In genomic region chr2:83792102-83792501, GRCm38 (mm10) we compare ENCODE assay signal across 30 mouse cellular contexts. TPM values are rescaled to one million over a fixed set of nuclear protein-coding genes. Genes with fewer than 3 reads are reported as not detected.
DNase-seq lines count a peak whose midpoint lies in the region; ATAC-seq lines count a peak whose summit lies in the region.
"Had no signal": no experiment of that assay in that cellular context is flagged by ENCODE, and none has a peak within 500 bp of the region (broad histone marks: within the 10 kb centered on the region; RNA-seq: fewer than 3 reads in every experiment).

No protein-coding gene starts in this region.

- no peaks in the 10 kb centered on the region for H3K27me3 ChIP-seq in hindbrain, embryonic 13.5 days
- no peaks in the 10 kb centered on the region for H3K27me3 ChIP-seq in midbrain, embryonic 14.5 days (ENCODE audit: control insufficient read depth, insufficient read depth, low read length)
- H3K27me3 ChIP-seq: CH12.LX; embryonic facial prominence, embryonic 12.5 days; intestine, embryonic 15.5 days; liver, embryonic 15.5 days; lung, embryonic 15.5 days; neural tube, embryonic 13.5 days; Patski had no signal

- no peak overlapping the region for H3K27ac ChIP-seq in hindbrain, embryonic 13.5 days
- peak overlapping the region; percentile 77 for H3K27ac ChIP-seq in midbrain, embryonic 14.5 days (replicated peaks; ENCODE audit: low read depth, low read length)
- H3K27ac ChIP-seq: embryonic facial prominence, embryonic 12.5 days; heart, embryonic 10.5 days; intestine, embryonic 15.5 days; limb, embryonic 10.5 days; liver, embryonic 15.5 days; lung, embryonic 15.5 days; neural tube, embryonic 13.5 days had no signal

- peak overlapping the region; percentile 23; the same call in 1 of the 2 replicates for H3K4me2 ChIP-seq in hindbrain, embryonic 13.5 days
- H3K4me2 ChIP-seq in midbrain, embryonic 14.5 days (ENCODE audit: low read length) = peak overlapping the region; percentile 51
- H3K4me2 ChIP-seq: embryonic facial prominence, embryonic 12.5 days; intestine, embryonic 15.5 days; liver, embryonic 15.5 days; lung, embryonic 15.5 days; neural tube, embryonic 13.5 days had no signal

- ATAC-seq in hindbrain, embryonic 13.5 days (ENCODE audit: low FRiP score) = no peak
- peak; percentile 66 for ATAC-seq in midbrain, embryonic 14.5 days (ENCODE audit: low FRiP score, low TSS enrichment)
- ATAC-seq in erythroblast, adult 5-6 weeks (replicated peaks; ENCODE audit: low FRiP score, poor library complexity, severe bottlenecking) = no peak
- ATAC-seq: intestine, embryonic 15.5 days; Patski had no signal

- H3K36me3 ChIP-seq in hindbrain, embryonic 13.5 days = peaks cover 11% of the 10 kb centered on the region; the same call in 1 of the 2 replicates
- H3K36me3 ChIP-seq in midbrain, embryonic 14.5 days (ENCODE audit: control insufficient read depth, insufficient read depth, low read length) = no peaks in the 10 kb centered on the region

- H3K4me1 ChIP-seq in hindbrain, embryonic 13.5 days (replicated peaks) = no peaks in the 10 kb centered on the region
- 0 out of 2 replicates have a peak, but pooled peaks cover 5% of the 10 kb centered on the region for H3K4me1 ChIP-seq in midbrain, embryonic 14.5 days (ENCODE audit: control insufficient read depth, insufficient read depth, low read length)
- H3K4me1 ChIP-seq: embryonic facial prominence, embryonic 12.5 days; heart, embryonic 10.5 days; intestine, embryonic 15.5 days; limb, embryonic 10.5 days; liver, embryonic 15.5 days; lung, embryonic 15.5 days; neural tube, embryonic 13.5 days had no signal

- no peaks in the 10 kb centered on the region for H3K9me3 ChIP-seq in hindbrain, embryonic 13.5 days
- H3K9me3 ChIP-seq in midbrain, embryonic 14.5 days (ENCODE audit: control insufficient read depth, low read length) = no peaks in the 10 kb centered on the region
- H3K9me3 ChIP-seq: embryonic facial prominence, embryonic 12.5 days; G1E; heart, embryonic 10.5 days; intestine, embryonic 15.5 days; limb, embryonic 10.5 days; liver, embryonic 15.5 days; lung, embryonic 15.5 days; neural tube, embryonic 13.5 days had no signal

- H3K9ac ChIP-seq in hindbrain, embryonic 13.5 days = peak overlapping the region; percentile 19; the same call in 1 of the 2 replicates
- H3K9ac ChIP-seq in midbrain, embryonic 14.5 days (replicated peaks; ENCODE audit: low read length) = peak overlapping the region; percentile 44; the same call in 1 of the 2 replicates
- H3K9ac ChIP-seq: embryonic facial prominence, embryonic 12.5 days; intestine, embryonic 15.5 days; liver, embryonic 15.5 days; lung, embryonic 15.5 days; neural tube, embryonic 13.5 days had no signal

- no peak overlapping the region for H3K4me3 ChIP-seq in hindbrain, embryonic 13.5 days
- H3K4me3 ChIP-seq in midbrain, embryonic 14.5 days (replicated peaks; ENCODE audit: low read depth, low read length) = peak overlapping the region; percentile 24
- H3K4me3 ChIP-seq: embryonic facial prominence, embryonic 12.5 days; erythroblast, embryonic 14.5 days; heart, embryonic 10.5 days; intestine, embryonic 15.5 days; limb, embryonic 10.5 days; liver, embryonic 15.5 days; lung, embryonic 15.5 days; myocyte; neural tube, embryonic 13.5 days had no signal

- WGBS in hindbrain, embryonic 13.5 days = 56% methylated on average over 4 of the region's 4 CpGs
- 23% methylated on average over 4 of the region's 4 CpGs for WGBS in midbrain, embryonic 14.5 days

- peak; percentile 73 for DNase-seq in retina, embryonic 14.5 days (ENCODE audit: low spot score)
- no peak for DNase-seq in retina, postnatal 1 day
- DNase-seq in midbrain, embryonic 14.5 days = no peak
- DNase-seq in gastrocnemius, adult 8-10 months (ENCODE audit: low spot score in 2 of 2) = no peak
- DNase-seq in cerebellum, adult 11-12 months = no peak
- DNase-seq: adrenal gland, postnatal 36 days; B cell, adult 2 months; cerebellum, adult 11 months; cerebellum, postnatal 10 days; gastrocnemius, postnatal 10 days; kidney, adult 8-10 months; kidney, postnatal 10 days; liver; lung, postnatal 4 days; right cerebral cortex, adult 18-20 months had no signal

RNA-seq across cellular contexts. Expression of gene Fam171b, which starts 20.3 kb away (rescaled TPM):
- polyA plus RNA-seq in hindbrain, embryonic 13.5 days (2015; fragmentation: Nextera tagmentation; extraction: Ambion mirVana) = 64.6 and 66.3 TPM in 2 replicates
- 73.5 and 91.0 TPM in 2 replicates for polyA plus RNA-seq in midbrain, embryonic 14.5 days (2014; fragmentation: Nextera tagmentation; extraction: Ambion mirVana)
- total RNA-seq in gastrocnemius, adult 8-10 months (2022) = 1 to 10 TPM in 2 of 4 experiments, under 1 TPM in 2; 0.56 to 1.5 (median 0.97) TPM
- total RNA-seq in erythroblast, adult 5-6 weeks (2015; ENCODE audit: low replicate concordance) = not detected in 2 replicates
- total RNA-seq in erythroblast, adult 5-6 weeks (2017; ENCODE audit: low replicate concordance) = not detected in 2 replicates
- total RNA-seq: granulocyte monocyte progenitor cell, adult 5-6 weeks had no signal
- polyA plus RNA-seq: erythroblast, embryonic 14.5 days; G1E had no signal
